Mouse (Mus musculus) ES-Bruce4 (cell line): Measurements from ENCODE around the gene Srrd. TPM values are rescaled to one million over a fixed set of nuclear protein-coding genes. Genes with fewer than 3 reads are reported as not detected.

Experiments
- H3K27ac ChIP-seq: 2 replicates; pipeline ENCODE4 v1.5.1; 2012; ENCODE audit warnings: low read length, inconsistent platforms; ENCODE audit not compliant: insufficient read depth
- H3K27me3 ChIP-seq: 2 replicates; pipeline ENCODE4 v1.6.1; 2012; ENCODE audit warnings: mild to moderate bottlenecking, low read length, inconsistent platforms; ENCODE audit not compliant: control insufficient read depth, poor library complexity, insufficient read depth, severe bottlenecking
- H3K36me3 ChIP-seq: 2 replicates; pipeline ENCODE4 v1.6.1; 2012; ENCODE audit warnings: inconsistent platforms, mild to moderate bottlenecking, low read length, moderate library complexity; ENCODE audit not compliant: control insufficient read depth, poor library complexity, insufficient read depth, severe bottlenecking
- H3K4me1 ChIP-seq: one replicate; pipeline ENCODE4 v1.8.1; 2011; ENCODE audit warnings: low read length; ENCODE audit not compliant: control insufficient read depth, insufficient read depth
- H3K4me3 ChIP-seq: 2 replicates; pipeline ENCODE4 v1.5.1; 2011; ENCODE audit warnings: low read depth, mild to moderate bottlenecking, low read length
- H3K9ac ChIP-seq: 2 replicates; pipeline ENCODE4 v1.6.1; 2012; ENCODE audit warnings: low read depth, mild to moderate bottlenecking, inconsistent platforms; ENCODE audit not compliant: poor library complexity, severe bottlenecking
- H3K9me3 ChIP-seq: replicated peaks from 2 replicates; pipeline ENCODE4 v1.6.1; 2012; ENCODE audit warnings: mild to moderate bottlenecking, low read length, inconsistent platforms; ENCODE audit not compliant: control insufficient read depth, poor library complexity, insufficient read depth, severe bottlenecking
- CTCF ChIP-seq: IDR thresholded peaks from one replicate; pipeline ENCODE4 v1.8.1; 2011; ENCODE audit warnings: low read depth, low read length
- EP300 ChIP-seq: IDR thresholded peaks from 2 replicates; pipeline ENCODE4 v1.6.1; 2011; ENCODE audit warnings: low read depth, low read length; ENCODE audit not compliant: insufficient read depth
- POLR2A ChIP-seq: IDR thresholded peaks from one replicate; pipeline ENCODE4 v1.8.1; 2011; ENCODE audit warnings: low read length; ENCODE audit not compliant: insufficient read depth
- polyA plus RNA-seq: library from polyadenylated mRNA; stranded (reverse); fragments of >200 nt; gene quantifications from 2 replicates; pipeline ENCODE4 v1.2.4, GENCODE M21; 2011; ENCODE audit warnings: low read depth; ENCODE audit not compliant: missing spikeins, insufficient read depth, insufficient read length

Gene Srrd
- polyA plus RNA-seq, 1 experiment = 19.1 TPM

DNA sequence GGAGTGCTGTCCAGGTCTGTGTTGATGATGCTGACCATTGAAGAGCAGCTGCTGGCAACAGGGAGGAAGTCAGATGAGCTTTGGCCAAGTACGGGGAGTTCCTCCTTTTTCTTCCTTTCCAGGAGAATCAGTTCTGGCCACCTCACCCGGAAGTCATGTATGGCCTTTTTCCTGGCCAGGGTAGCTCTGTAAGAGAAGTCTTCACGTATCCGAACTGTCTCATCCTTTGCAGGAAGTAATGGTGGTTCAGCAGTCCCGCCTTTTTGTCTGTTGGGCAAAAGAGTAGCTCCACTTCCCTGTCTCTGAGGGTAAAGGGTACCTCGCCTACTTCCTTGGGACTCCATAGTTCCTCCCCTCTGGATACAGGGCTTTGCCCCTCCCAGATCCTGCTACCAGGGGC is 12.7 kb upstream of the Srrd start:
- no peaks in the 10 kb centered on the region for H3K36me3 ChIP-seq
- no peak overlapping the region for H3K9ac ChIP-seq
- no peaks in the 10 kb centered on the region for H3K4me1 ChIP-seq
- no peaks in the 10 kb centered on the region for H3K27me3 ChIP-seq
- no peak overlapping the region for H3K27ac ChIP-seq
- H3K4me3 ChIP-seq = no peak overlapping the region
- TF ChIP-seq CTCF (no peak), EP300 (no peak), POLR2A (no peak)
- no peaks in the 10 kb centered on the region for H3K9me3 ChIP-seq

DNA sequence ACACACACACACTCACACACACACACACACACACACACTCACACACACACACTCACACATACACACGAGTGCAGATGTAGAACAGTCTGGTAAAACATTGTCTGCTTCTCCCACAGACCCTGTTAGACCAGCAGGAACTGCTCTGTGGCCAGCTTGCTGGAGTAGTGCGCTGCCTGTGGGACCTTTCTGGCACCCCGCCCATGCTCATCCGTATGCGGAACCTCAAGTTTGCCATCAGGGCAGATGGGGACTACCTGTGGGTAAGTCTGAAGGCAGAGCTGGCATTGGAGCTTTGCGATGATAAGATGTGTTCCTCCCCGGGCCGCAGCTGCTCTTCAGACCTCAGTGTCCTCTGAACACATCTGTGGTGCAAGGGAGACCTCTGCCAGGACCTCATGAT is 6.3 kb upstream of the Srrd start:
- H3K9me3 ChIP-seq = no peaks in the 10 kb centered on the region
- H3K36me3 ChIP-seq = no peaks in the 10 kb centered on the region
- H3K4me3 ChIP-seq = no peak overlapping the region
- no peaks in the 10 kb centered on the region for H3K27me3 ChIP-seq
- H3K4me1 ChIP-seq = no peaks in the 10 kb centered on the region
- TF ChIP-seq CTCF = no peak
- TF ChIP-seq EP300 = no peak
- no peak for TF ChIP-seq POLR2A
- H3K27ac ChIP-seq = no peak overlapping the region
- no peak overlapping the region for H3K9ac ChIP-seq

DNA sequence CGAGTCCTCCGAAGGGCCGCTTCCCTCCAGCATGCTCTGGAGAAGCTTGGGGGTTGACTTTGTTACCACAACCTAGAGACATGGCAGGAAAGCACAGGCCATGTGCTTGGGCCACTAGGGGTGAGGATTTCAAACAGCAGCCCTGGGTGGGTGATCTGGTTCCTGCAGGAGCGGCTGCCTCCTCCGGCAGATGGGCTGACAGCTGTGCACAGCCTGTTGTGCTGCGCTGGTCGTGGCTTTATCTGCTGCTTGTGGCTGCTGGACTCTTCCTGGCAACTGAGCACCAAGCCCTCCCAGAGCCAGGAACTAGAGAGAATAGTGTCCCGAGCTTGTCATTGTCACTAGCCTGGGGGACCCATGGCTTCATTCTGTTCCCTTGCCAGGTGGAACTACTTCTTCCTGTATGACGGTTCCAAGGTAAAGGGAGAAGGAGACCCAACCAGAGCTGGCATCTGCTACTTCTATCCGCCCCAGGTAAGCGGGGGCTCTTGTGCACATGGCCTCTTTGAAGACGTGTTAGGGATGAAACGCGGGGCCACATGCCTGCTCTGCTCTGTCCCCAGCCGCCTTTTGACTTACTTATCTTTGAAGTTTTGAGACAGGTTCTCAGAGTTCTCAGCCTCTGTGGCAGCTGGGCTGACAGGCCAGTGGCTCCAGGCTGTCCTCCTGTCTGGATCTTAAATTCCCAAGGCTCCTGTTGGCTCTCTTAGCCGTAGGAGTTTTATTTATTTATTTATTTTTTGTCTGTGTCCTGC is 3.5 kb upstream of the Srrd start:
- H3K4me1 ChIP-seq = no peaks in the 10 kb centered on the region
- no peak overlapping the region for H3K27ac ChIP-seq
- H3K9me3 ChIP-seq = no peaks in the 10 kb centered on the region
- TF ChIP-seq CTCF = no peak
- TF ChIP-seq EP300 = no peak
- no peak for TF ChIP-seq POLR2A
- H3K27me3 ChIP-seq = no peaks in the 10 kb centered on the region
- H3K36me3 ChIP-seq = no peaks in the 10 kb centered on the region
- H3K4me3 ChIP-seq = no peak overlapping the region
- H3K9ac ChIP-seq = no peak overlapping the region

DNA sequence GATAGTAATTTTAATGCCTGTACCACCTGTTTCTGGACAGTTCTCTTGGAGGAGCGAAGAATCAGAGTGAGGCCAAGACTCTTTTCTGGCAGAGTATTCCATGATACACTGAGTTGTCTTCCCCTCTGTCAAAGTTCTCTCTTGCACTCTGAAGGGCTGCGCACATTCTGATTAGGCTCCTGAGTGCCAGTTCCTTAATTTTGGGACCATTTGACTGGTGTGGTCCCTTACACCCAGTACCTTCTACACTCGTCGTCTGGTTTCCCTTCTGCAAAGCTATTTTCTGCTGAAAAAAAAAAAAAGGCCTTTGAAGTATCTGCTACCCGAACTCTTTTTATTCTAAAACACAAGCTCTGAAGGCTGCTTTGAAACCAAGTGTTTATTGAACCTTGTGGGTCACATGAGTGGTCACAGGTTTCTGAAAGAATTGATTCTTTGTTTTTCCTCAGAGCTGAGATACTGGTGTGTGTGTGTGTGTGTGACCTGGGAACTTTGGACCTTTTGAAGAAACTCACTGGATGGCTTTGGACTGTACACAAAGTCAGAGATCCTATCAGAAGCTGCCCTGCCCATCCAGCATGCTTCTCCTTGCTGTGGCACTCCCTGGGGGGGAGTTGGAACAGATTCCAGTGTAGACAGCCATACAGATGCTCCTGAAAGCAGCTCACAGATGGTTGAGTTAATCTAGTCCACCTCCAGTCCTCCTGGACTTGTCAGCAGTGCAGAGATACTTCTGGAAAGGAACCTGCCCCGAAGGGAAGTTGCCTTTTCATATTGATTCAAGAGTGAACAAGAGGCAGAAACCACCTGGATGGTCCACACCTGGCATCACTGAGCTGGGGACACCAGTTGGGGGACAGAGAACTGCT is 1.5 kb upstream of the Srrd start:
- no peak overlapping the region for H3K4me3 ChIP-seq
- H3K9ac ChIP-seq = no peak overlapping the region
- no peak overlapping the region for H3K27ac ChIP-seq
- TF ChIP-seq POLR2A = no peak
- no peak for TF ChIP-seq EP300
- TF ChIP-seq CTCF = no peak
- peaks cover 4% of the 10 kb centered on the region; the same call in 1 of the 2 replicates for H3K36me3 ChIP-seq
- no peaks in the 10 kb centered on the region for H3K27me3 ChIP-seq
- H3K9me3 ChIP-seq = no peaks in the 10 kb centered on the region
- H3K4me1 ChIP-seq = no peaks in the 10 kb centered on the region

DNA sequence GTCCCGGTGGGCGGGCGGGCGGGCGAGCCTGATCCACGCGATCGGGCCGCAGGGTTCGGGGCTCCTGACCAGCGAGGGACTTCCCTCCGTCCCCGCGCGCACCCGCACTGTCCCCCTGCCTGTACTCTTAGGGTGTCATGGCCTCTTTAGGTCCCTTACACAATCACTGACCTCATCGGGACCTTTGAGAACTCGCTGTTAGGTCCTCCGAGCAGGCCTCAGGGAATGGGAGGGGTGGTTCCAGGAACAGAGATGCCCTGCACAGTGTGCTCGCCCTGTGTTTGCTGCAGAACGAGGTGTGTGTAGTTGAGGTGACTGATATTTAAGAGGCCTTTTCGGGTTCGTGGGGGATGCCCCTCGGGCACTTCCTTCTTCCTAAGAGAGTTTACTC is 360 bp upstream of the Srrd start:
- no peaks in the 10 kb centered on the region for H3K9me3 ChIP-seq
- H3K4me3 ChIP-seq = peak overlapping the region; percentile 99
- no peaks in the 10 kb centered on the region for H3K4me1 ChIP-seq
- H3K9ac ChIP-seq = peak overlapping the region; percentile 79
- no peak overlapping the region for H3K27ac ChIP-seq
- H3K27me3 ChIP-seq = no peaks in the 10 kb centered on the region
- peaks cover 6% of the 10 kb centered on the region; the same call in 1 of the 2 replicates for H3K36me3 ChIP-seq
- TF ChIP-seq POLR2A (no peak), CTCF (no peak), EP300 (no peak)

DNA sequence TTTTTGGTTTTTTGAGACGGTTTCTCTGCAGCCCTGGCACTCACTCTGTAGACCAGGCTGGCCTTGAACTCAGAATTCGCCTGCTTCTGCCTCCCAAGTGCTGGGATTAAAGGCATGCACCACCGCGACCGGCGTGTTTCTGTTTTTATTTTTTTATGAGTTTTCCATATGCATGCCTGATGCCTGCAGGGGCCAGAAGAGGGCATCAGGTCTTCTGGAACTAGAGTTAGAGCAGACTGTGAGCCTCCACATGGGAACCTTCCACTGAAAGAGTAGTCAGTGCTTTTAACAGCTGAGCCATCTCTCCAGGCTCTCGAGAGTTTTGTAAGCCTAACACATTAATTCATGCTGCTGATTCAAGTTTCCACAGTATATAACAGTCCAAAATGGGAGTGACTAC is 3.6 kb downstream of the Srrd start:
- no peak for TF ChIP-seq CTCF
- TF ChIP-seq EP300 = no peak
- no peak for TF ChIP-seq POLR2A
- peaks cover 30% of the 10 kb centered on the region for H3K36me3 ChIP-seq

More for the DNA sequence above, 3.6 kb downstream of the Srrd start:
- H3K9me3 ChIP-seq = no peaks in the 10 kb centered on the region
- no peaks in the 10 kb centered on the region for H3K27me3 ChIP-seq
- no peaks in the 10 kb centered on the region for H3K4me1 ChIP-seq
- no peak overlapping the region for H3K27ac ChIP-seq
- no peak overlapping the region for H3K4me3 ChIP-seq
- H3K9ac ChIP-seq = no peak overlapping the region
